Mouse (Mus musculus) midbrain, embryonic 15.5 days (tissue): ENCODE results near the gene Ddx6. TPM values are rescaled to one million over a fixed set of nuclear protein-coding genes. Genes with fewer than 3 reads are reported as not detected.

Source experiments
- ATAC-seq: fragments of 200-750 bp; cut with Nextera tagmentation; replicated peaks from 2 replicates; pipeline ENCODE4 v1.8.0; 2017; ENCODE audit warnings: moderate TSS enrichment
- H3K27ac ChIP-seq: fragments of 300-500 bp; sonication (generic); 2 replicates; pipeline ENCODE4 v1.5.1; 2015; ENCODE audit warnings: mild to moderate bottlenecking, inconsistent platforms
- H3K27me3 ChIP-seq: fragments of 300-500 bp; sonication (generic); replicated peaks from 2 replicates; pipeline ENCODE4 v1.6.1; 2015; ENCODE audit warnings: inconsistent platforms
- H3K36me3 ChIP-seq: fragments of 300-500 bp; sonication (generic); replicated peaks from 2 replicates; pipeline ENCODE4 v1.6.1; 2015; ENCODE audit warnings: inconsistent platforms
- H3K4me1 ChIP-seq: fragments of 300-500 bp; sonication (generic); 2 replicates; pipeline ENCODE4 v1.6.1; 2015; ENCODE audit warnings: inconsistent platforms
- H3K4me2 ChIP-seq: fragments of 300-500 bp; sonication (generic); 2 replicates; pipeline ENCODE4 v1.6.1; 2015; ENCODE audit warnings: inconsistent platforms, mild to moderate bottlenecking, moderate library complexity
- H3K4me3 ChIP-seq: fragments of 300-500 bp; sonication (generic); 2 replicates; pipeline ENCODE4 v1.5.1; 2015; ENCODE audit warnings: mild to moderate bottlenecking, inconsistent platforms
- H3K9ac ChIP-seq: fragments of 300-500 bp; sonication (generic); 2 replicates; pipeline ENCODE4 v1.6.1; 2015; ENCODE audit warnings: mild to moderate bottlenecking, inconsistent platforms
- H3K9me3 ChIP-seq: fragments of 300-500 bp; sonication (generic); 2 replicates; pipeline ENCODE4 v1.6.1; 2016; ENCODE audit warnings: inconsistent platforms
- WGBS: fragments of 180-500 bp; shearing (Covaris S2); methylation state at CpG from one replicate; pipeline ENCODE4 v1.1.7; 2015; ENCODE audit warnings: mixed read lengths; 5-methylcytosine and 5-hydroxymethylcytosine counted together
- polyA plus RNA-seq: library from polyadenylated mRNA; unstranded; fragments of >200 nt; fragmentation: Nextera tagmentation; extraction: Ambion mirVana; gene quantifications from 2 replicates; pipeline ENCODE4 v1.2.1, GENCODE M21; 2015

Gene Ddx6
- polyA plus RNA-seq, 1 experiment from 2014 or later: 22.6 TPM

- H3K27me3 ChIP-seq: no peaks in the 10 kb centered on the region
- no peaks in the 10 kb centered on the region for H3K4me1 ChIP-seq
- H3K9ac ChIP-seq: no peak overlapping the region
- 63% methylated on average over 3 of the region's 3 CpGs for WGBS
- ATAC-seq: no peak
- H3K27ac ChIP-seq: no peak overlapping the region
- H3K4me3 ChIP-seq: no peak overlapping the region
- H3K9me3 ChIP-seq: 0 out of 2 replicates have a peak, but pooled peaks cover 5% of the 10 kb centered on the region
- H3K4me2 ChIP-seq: no peak overlapping the region
- no peaks in the 10 kb centered on the region for H3K36me3 ChIP-seq
Observed at GRCm38 (mm10) chr9:44581423-44581822, 23.3 kb upstream of the Ddx6 start.

- H3K4me2 ChIP-seq: no peak overlapping the region
- H3K27ac ChIP-seq: no peak overlapping the region
- H3K36me3 ChIP-seq: no peaks in the 10 kb centered on the region
- H3K9ac ChIP-seq: no peak overlapping the region
- ATAC-seq: no peak
- 0 out of 2 replicates have a peak, but pooled peaks cover 5% of the 10 kb centered on the region for H3K9me3 ChIP-seq
- H3K4me3 ChIP-seq: no peak overlapping the region
- no peaks in the 10 kb centered on the region for H3K27me3 ChIP-seq
- WGBS: 90% methylated on average over 16 of the region's 16 CpGs
- H3K4me1 ChIP-seq: no peaks in the 10 kb centered on the region
Observed at GRCm38 (mm10) chr9:44582390-44582789, 22.3 kb upstream of the Ddx6 start.

- WGBS: 75% methylated on average over 8 of the region's 8 CpGs
- ATAC-seq: no peak
- Histone ChIP-seq H3K27me3 (no peaks in the 10 kb centered on the region), H3K9ac (no peak overlapping the region), H3K36me3 (no peaks in the 10 kb centered on the region), H3K27ac (no peak overlapping the region), H3K4me3 (no peak overlapping the region), H3K4me2 (no peak overlapping the region), H3K4me1 (no peaks in the 10 kb centered on the region), H3K9me3 (0 out of 2 replicates have a peak, but pooled peaks cover 5% of the 10 kb centered on the region)
Observed at GRCm38 (mm10) chr9:44586640-44587261, 17.9 kb upstream of the Ddx6 start.

GRCm38 (mm10) chr9:44587262-44588160 is 17.2 kb upstream of the Ddx6 start:
- Histone ChIP-seq H3K4me3 (no peak overlapping the region), H3K4me1 (no peaks in the 10 kb centered on the region), H3K9me3 (0 out of 2 replicates have a peak, but pooled peaks cover 5% of the 10 kb centered on the region), H3K9ac (no peak overlapping the region), H3K4me2 (no peak overlapping the region), H3K36me3 (no peaks in the 10 kb centered on the region), H3K27ac (no peak overlapping the region), H3K27me3 (no peaks in the 10 kb centered on the region)
- no peak for ATAC-seq
- 90% methylated on average over 9 of the region's 9 CpGs for WGBS

GRCm38 (mm10) chr9:44588605-44589004 is 16.1 kb upstream of the Ddx6 start:
- Histone ChIP-seq H3K4me3 (no peak overlapping the region), H3K9ac (no peak overlapping the region), H3K27ac (no peak overlapping the region), H3K9me3 (0 out of 2 replicates have a peak, but pooled peaks cover 5% of the 10 kb centered on the region), H3K4me2 (no peak overlapping the region), H3K36me3 (no peaks in the 10 kb centered on the region), H3K4me1 (no peaks in the 10 kb centered on the region), H3K27me3 (no peaks in the 10 kb centered on the region)
- 79% methylated on average over 9 of the region's 9 CpGs for WGBS
- no peak for ATAC-seq

GRCm38 (mm10) chr9:44589095-44589494 is 15.6 kb upstream of the Ddx6 start:
- H3K27ac ChIP-seq: no peak overlapping the region

GRCm38 (mm10) chr9:44590969-44591368 is 13.7 kb upstream of the Ddx6 start:
- Histone ChIP-seq H3K4me1 (no peaks in the 10 kb centered on the region), H3K36me3 (no peaks in the 10 kb centered on the region), H3K27ac (no peak overlapping the region), H3K4me3 (no peak overlapping the region), H3K4me2 (no peak overlapping the region), H3K9ac (no peak overlapping the region), H3K9me3 (no peaks in the 10 kb centered on the region), H3K27me3 (no peaks in the 10 kb centered on the region)
- 12% methylated on average over 2 of the region's 2 CpGs for WGBS
- ATAC-seq: no peak

More at GRCm38 (mm10) chr9:44589095-44589494, 15.6 kb upstream of the Ddx6 start:
- Histone ChIP-seq H3K4me3 (no peak overlapping the region), H3K9me3 (0 out of 2 replicates have a peak, but pooled peaks cover 2% of the 10 kb centered on the region), H3K9ac (no peak overlapping the region), H3K36me3 (no peaks in the 10 kb centered on the region), H3K4me1 (no peaks in the 10 kb centered on the region), H3K4me2 (no peak overlapping the region), H3K27me3 (no peaks in the 10 kb centered on the region)
- no peak for ATAC-seq

GRCm38 (mm10) chr9:44591595-44592188 is 13.0 kb upstream of the Ddx6 start:
- Histone ChIP-seq H3K4me1 (no peaks in the 10 kb centered on the region), H3K9me3 (no peaks in the 10 kb centered on the region), H3K4me3 (no peak overlapping the region), H3K4me2 (no peak overlapping the region), H3K36me3 (no peaks in the 10 kb centered on the region), H3K9ac (no peak overlapping the region), H3K27ac (no peak overlapping the region), H3K27me3 (no peaks in the 10 kb centered on the region)
- WGBS: 82% methylated on average over 7 of the region's 7 CpGs
- ATAC-seq: no peak

GRCm38 (mm10) chr9:44593221-44593620 is 11.5 kb upstream of the Ddx6 start:
- Histone ChIP-seq H3K27ac (no peak overlapping the region), H3K9me3 (no peaks in the 10 kb centered on the region), H3K4me2 (no peak overlapping the region), H3K4me1 (no peaks in the 10 kb centered on the region; the same call in 1 of the 2 replicates), H3K4me3 (no peak overlapping the region), H3K27me3 (no peaks in the 10 kb centered on the region), H3K9ac (no peak overlapping the region), H3K36me3 (no peaks in the 10 kb centered on the region)
- no peak for ATAC-seq
- WGBS: 82% methylated on average over 4 of the region's 4 CpGs

- H3K4me1 ChIP-seq: peaks cover 7% of the 10 kb centered on the region
- H3K9me3 ChIP-seq: no peaks in the 10 kb centered on the region
- 83% methylated on average over 4 of the region's 4 CpGs for WGBS
- no peaks in the 10 kb centered on the region for H3K36me3 ChIP-seq
- H3K4me2 ChIP-seq: no peak overlapping the region
- H3K27me3 ChIP-seq: no peaks in the 10 kb centered on the region
- no peak overlapping the region for H3K9ac ChIP-seq
- H3K4me3 ChIP-seq: no peak overlapping the region
- H3K27ac ChIP-seq: no peak overlapping the region
- ATAC-seq: no peak
Observed at GRCm38 (mm10) chr9:44593886-44594285, 10.8 kb upstream of the Ddx6 start.

GRCm38 (mm10) chr9:44594901-44595536 is 9.7 kb upstream of the Ddx6 start:
- 83% methylated on average over 9 of the region's 9 CpGs for WGBS
- Histone ChIP-seq H3K27ac (no peak overlapping the region), H3K9ac (no peak overlapping the region), H3K4me2 (no peak overlapping the region), H3K4me1 (peaks cover 13% of the 10 kb centered on the region), H3K9me3 (no peaks in the 10 kb centered on the region), H3K36me3 (no peaks in the 10 kb centered on the region), H3K4me3 (no peak overlapping the region), H3K27me3 (no peaks in the 10 kb centered on the region)
- no peak for ATAC-seq

GRCm38 (mm10) chr9:44595537-44595930 is 9.2 kb upstream of the Ddx6 start:
- H3K9me3 ChIP-seq: no peaks in the 10 kb centered on the region
- H3K27ac ChIP-seq: no peak overlapping the region
- peaks cover 13% of the 10 kb centered on the region for H3K4me1 ChIP-seq
- no peak overlapping the region for H3K4me3 ChIP-seq
- H3K9ac ChIP-seq: no peak overlapping the region
- no peak overlapping the region for H3K4me2 ChIP-seq
- no peak for ATAC-seq
- H3K36me3 ChIP-seq: no peaks in the 10 kb centered on the region
- no peaks in the 10 kb centered on the region for H3K27me3 ChIP-seq
- WGBS: 86% methylated on average over 1 of the region's 1 CpGs
